Mouse (Mus musculus) retina, postnatal 7 days (tissue): ENCODE data around the gene Epha1.

Experiments
- DNase-seq: peaks from one replicate; pipeline ENCODE4 v3.0.0-alpha.2; 2012; ENCODE audit warnings: low read depth, low spot score

Gene Epha1

GRCm38 (mm10) chr6:42354076-42355019 lies 18.7 kb downstream of the Epha1 start:
- DNase-seq = no peak

DNA sequence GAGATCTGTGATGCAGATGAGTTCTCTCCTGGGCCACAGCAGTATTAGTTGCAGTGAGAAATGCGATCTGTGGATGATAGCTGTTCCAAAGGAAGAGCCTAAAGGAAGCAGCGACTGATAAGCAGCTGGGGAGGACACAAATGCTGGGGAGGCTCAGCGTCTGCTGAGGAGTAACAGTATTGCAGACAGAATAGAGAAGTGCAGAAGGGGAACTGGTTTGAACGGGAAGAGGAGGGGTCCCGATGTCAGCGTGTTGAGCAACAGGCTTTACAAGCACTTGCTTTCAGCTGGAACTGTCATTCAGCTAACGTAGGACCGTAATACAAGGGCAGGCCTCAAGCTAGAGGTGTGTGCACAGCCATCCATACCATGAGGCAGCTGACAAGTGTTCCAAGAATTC lies 19.9 kb downstream of the Epha1 start:
- DNase-seq = no peak

DNA sequence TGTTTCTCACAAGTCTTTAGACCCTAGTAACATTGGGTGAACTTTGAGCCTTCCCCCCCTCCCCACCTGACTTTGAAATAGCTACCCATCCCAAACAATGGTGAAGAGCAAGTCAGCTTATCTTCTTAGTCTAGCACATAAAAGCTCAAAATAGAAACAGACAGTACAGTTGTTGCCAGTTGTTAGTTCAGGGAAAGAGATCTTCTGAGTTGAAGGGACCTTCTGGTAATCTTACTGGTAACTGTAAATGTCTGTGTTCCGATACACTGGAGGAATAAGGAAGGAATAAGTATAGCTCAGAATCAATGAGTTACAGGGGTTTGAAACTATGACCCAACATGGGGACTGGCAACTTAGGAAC lies 20.6 kb downstream of the Epha1 start:
- DNase-seq = no peak

- no peak for DNase-seq
Observed at GRCm38 (mm10) chr6:42351776-42352485, 21.1 kb downstream of the Epha1 start.

- no peak for DNase-seq
Observed at GRCm38 (mm10) chr6:42350968-42351775, 21.9 kb downstream of the Epha1 start.

DNA sequence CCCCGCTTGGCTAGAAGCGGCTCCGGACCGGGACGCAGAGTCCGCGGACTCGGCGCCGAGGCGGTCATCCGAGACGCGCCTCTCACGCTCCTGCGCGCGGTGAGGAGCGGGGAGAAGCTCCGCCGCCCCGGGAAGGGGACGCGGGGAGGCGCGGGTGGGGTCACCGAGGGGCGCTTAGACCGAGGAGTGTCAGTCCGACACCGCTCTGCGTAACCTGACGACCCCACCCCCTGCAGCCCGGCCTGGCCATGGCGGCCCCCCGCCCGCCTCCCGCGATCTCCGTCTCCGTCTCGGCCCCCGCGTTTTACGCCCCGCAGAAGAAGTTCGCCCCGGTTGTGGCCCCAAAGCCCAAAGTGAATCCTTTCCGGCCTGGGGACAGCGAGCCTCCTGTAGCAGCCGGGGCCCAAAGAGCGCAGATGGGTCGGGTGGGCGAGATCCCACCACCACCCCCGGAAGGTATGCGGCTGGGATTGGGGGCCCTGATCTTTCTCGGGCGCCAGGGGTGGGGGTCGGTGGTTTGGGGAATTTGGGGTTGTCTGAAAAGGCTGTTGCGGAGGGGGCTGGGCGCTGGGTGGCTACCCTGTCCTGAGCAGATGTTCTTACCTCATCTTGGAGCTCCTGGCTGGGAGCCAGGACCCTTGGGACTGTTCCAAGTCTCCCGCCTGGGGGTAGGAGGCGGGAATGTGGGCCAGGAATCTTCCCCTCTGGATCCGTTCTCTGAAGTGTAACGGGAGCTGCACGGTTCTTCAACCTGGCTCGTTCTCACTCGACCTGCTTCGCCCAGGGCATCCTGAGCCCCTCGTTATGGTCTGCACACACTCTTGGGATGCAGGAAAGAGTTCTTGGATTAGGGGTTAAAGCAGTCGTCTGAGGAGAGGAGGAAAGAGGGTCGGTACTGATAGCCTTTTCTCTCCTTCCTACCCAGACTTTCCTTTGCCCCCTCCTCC lies 22.8 kb downstream of the Epha1 start:
- DNase-seq = peak; percentile 39

- DNase-seq = peak; percentile 53
Observed at GRCm38 (mm10) chr6:42349426-42350020, 23.5 kb downstream of the Epha1 start, which contains the start of gene Zyx. Gene Zyx (plus strand): TSS chr6:42349630.

DNA sequence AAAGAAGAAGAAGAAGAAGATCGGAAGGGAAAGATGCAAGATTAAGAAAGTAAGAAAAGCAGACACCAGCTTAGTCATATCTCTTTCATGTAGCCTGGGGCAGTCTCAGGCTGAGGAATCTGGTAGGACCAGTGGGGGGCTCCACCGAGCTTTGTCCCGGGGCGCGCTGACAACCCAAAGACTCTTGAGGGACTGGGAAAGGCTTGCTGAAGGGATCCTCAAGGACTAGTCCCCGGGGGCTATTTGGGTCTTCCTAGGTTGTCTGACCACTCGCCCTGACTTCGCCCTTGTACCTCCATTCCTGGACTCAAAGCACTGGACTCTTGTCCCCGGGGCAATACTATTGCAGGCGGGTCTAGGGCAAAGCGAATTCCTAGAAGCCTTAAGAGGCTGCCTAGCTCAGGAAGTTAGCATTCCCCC lies 24.1 kb downstream of the Epha1 start:
- no peak for DNase-seq

DNA sequence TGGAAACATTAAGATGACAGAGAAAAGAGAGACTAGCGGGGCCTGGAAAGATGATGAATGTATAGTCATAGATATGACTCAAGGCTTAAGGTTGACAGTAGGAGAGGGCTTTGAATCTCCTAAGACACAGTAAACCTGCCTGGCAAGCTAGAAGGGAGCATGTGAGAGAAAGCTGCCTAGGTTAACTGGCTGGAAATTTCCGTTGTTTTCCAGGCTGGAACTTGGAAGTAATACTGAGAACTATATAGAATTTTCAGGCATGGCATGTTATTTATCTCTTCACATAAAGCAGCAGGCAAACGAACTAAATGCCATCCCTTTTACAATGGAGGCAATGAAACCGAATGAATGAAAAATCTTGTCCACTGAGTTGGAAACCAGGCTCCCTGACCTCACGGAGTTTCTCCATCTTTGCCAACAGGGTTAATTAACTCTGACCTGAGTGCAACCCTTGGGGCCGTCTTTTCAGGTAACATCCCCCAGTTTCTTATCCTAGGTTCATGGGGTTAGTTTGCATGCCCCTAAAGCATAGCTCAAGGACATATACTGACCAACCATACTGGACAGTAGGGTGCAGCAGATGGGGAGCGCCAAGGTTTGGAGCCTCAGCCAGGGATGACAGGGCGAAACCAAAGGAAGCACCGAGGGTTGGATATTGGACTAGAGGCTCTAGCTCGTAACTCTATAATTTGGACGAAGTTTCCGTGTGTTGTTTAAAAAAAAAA lies 24.6 kb downstream of the Epha1 start:
- DNase-seq = no peak

GRCm38 (mm10) chr6:42344255-42344654 lies 28.8 kb downstream of the Epha1 start:
- DNase-seq = no peak

- DNase-seq = no peak
Observed at GRCm38 (mm10) chr6:42343361-42344120, 29.5 kb downstream of the Epha1 start.

DNA sequence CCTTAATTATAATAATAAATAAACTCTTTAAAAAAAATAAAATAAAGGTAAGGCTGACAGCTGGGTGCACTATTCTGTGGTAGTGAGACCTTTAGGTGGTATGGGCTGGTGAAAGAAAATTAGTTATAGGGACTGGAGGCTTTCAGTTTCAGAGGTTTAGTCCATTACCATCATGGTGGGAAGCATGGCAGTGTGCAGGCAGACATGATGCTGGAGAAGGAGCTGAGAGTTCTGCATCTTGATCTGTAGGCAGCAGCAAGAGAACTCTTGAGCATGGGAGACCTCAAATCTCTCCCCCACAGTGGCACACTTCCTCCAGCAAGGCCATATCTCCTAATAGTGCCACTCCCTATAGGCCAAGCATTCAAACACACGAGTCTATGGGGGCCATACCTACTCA lies 30.9 kb downstream of the Epha1 start:
- DNase-seq = no peak

- DNase-seq = no peak
Observed at GRCm38 (mm10) chr6:42339981-42340380, 33.1 kb downstream of the Epha1 start.

- DNase-seq = no peak
Observed at GRCm38 (mm10) chr6:42339189-42339588, 33.9 kb downstream of the Epha1 start.

GRCm38 (mm10) chr6:42330946-42331345 lies 42.1 kb downstream of the Epha1 start:
- no peak for DNase-seq

DNA sequence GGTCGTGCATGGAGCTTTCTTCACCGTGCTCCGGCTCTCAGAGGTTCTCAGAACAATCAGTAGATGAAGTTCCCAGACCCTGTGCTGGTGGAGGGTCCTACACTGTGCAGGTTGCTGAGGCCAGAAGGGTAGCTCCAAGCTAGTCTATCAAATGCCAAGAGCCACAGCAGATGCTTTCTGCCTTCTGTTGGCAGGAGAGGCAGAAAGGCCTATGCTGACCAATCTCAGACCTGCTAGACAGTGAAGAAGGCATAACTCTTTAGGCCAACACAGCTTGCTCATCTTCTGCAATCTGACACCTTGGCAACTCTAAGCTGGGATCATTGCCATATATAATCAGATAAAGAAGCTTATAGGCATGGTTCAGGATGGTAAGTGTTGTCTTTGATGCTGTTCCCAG lies 42.9 kb downstream of the Epha1 start:
- no peak for DNase-seq

GRCm38 (mm10) chr6:42328757-42329156 lies 44.3 kb downstream of the Epha1 start:
- DNase-seq = no peak

DNA sequence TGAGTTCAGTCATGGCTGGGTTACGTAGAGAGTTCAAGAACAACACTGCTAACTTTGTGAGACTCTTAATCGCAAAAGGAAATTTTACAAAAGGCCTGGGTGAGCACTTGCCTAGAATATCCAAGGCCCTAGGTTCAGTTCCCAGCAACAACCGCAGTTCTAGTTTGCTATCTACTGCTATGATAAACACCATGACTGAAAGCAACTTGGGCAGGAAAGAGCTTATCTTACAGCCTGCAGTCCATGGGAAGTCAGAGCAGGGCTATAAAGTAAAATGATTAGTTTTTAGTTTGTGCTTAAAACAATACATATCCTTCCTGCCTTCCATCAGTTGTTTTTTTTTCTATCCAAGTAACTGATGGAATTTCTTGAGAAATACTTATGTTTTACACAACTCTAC lies 46.6 kb downstream of the Epha1 start:
- DNase-seq = no peak

GRCm38 (mm10) chr6:42325268-42325609 lies 47.8 kb downstream of the Epha1 start:
- DNase-seq = peak; percentile 51
